ENCODE assay signal across 19 mouse cellular contexts in the genomic region with DNA sequence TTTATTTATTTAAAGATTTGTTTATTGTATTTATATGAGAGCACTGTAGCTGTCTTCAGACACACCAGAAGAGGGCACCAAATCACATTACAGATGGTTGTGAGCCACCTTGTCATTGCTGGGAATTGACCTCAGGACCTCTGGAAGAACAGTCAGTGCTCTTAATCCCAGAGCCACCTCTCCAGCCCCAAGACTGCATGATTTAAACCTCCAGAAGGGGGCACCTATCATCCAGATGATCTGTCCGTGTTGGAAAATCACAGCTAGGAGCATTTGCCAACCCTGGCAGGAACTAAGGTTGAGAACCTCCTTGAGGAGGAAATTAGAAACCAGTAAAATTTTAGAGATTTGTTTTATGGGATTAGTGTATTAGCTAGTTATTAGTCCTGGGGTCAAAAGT.
DNase-seq lines count a peak whose midpoint lies in the region; ATAC-seq and TF ChIP-seq lines count a peak whose summit lies in the region.
"Had no signal": no experiment of that assay in that cellular context is flagged by ENCODE, and none has a peak within 500 bp of the region (broad histone marks: within the 10 kb centered on the region; RNA-seq: fewer than 3 reads in every experiment).

No protein-coding gene starts in this region.

- H3K27me3 ChIP-seq in forebrain, postnatal 0 days (ENCODE audit: insufficient read depth, low read length): no peaks in the 10 kb centered on the region
- H3K27me3 ChIP-seq in forebrain, embryonic 11.5 days (ENCODE audit: control insufficient read depth, insufficient read depth, low read length): no peaks in the 10 kb centered on the region
- H3K27me3 ChIP-seq: embryonic facial prominence, embryonic 15.5 days; heart, embryonic 13.5 days; limb, embryonic 13.5 days; liver, embryonic 15.5 days had no signal

- ATAC-seq in forebrain, postnatal 0 days: no peak
- ATAC-seq in forebrain, embryonic 11.5 days (replicated peaks; ENCODE audit: low FRiP score): no peak
- ATAC-seq: CD4-positive, CD25-positive, alpha-beta regulatory T cell, adult 4 months; hindbrain, postnatal 0 days had no signal

- no peak overlapping the region for H3K4me3 ChIP-seq in forebrain, postnatal 0 days (ENCODE audit: low read depth, low read length)
- no peak overlapping the region for H3K4me3 ChIP-seq in forebrain, embryonic 11.5 days (ENCODE audit: low read depth, low read length)
- H3K4me3 ChIP-seq: embryonic facial prominence, embryonic 15.5 days; gastrocnemius, adult 2 months; heart, embryonic 13.5 days; limb, embryonic 13.5 days; liver, embryonic 15.5 days; midbrain, embryonic 10.5 days had no signal

- intact Hi-C loops in left cerebral cortex, postnatal 10 days (cut with DNase I): no loop called here

- TF ChIP-seq CTCF in forebrain, postnatal 0 days (IDR thresholded peaks at IDR 0.05; ENCODE audit: low read depth): 0 out of 2 replicates have a peak, but pooled peaks have one; percentile 3

- H3K36me3 ChIP-seq in forebrain, postnatal 0 days (ENCODE audit: insufficient read depth): no peaks in the 10 kb centered on the region
- no peaks in the 10 kb centered on the region for H3K36me3 ChIP-seq in forebrain, embryonic 11.5 days (ENCODE audit: control insufficient read depth, insufficient read depth, low read length)
- H3K36me3 ChIP-seq: embryonic facial prominence, embryonic 15.5 days; heart, embryonic 13.5 days; limb, embryonic 13.5 days; liver, embryonic 15.5 days; midbrain, embryonic 10.5 days had no signal

- no peak overlapping the region for H3K4me2 ChIP-seq in forebrain, postnatal 0 days (ENCODE audit: low read depth)
- H3K4me2 ChIP-seq in forebrain, embryonic 11.5 days (ENCODE audit: low read depth, low read length, severe bottlenecking): no peak overlapping the region
- H3K4me2 ChIP-seq: embryonic facial prominence, embryonic 15.5 days; heart, embryonic 13.5 days; limb, embryonic 13.5 days; liver, embryonic 15.5 days had no signal

- no peaks in the 10 kb centered on the region for H3K9me3 ChIP-seq in forebrain, postnatal 0 days (ENCODE audit: low read length)
- H3K9me3 ChIP-seq in forebrain, embryonic 11.5 days (ENCODE audit: control insufficient read depth, low read length): no peaks in the 10 kb centered on the region
- H3K9me3 ChIP-seq: embryonic facial prominence, embryonic 15.5 days; limb, embryonic 13.5 days; liver, embryonic 15.5 days; midbrain, embryonic 10.5 days had no signal

- DNase-seq in forebrain, postnatal 0 days: no peak
- DNase-seq in forebrain, embryonic 11.5 days (ENCODE audit: low spot score): no peak
- peak; percentile 8 for DNase-seq in kidney, postnatal 10 days
- DNase-seq in kidney, postnatal 25 days: no peak
- peak; percentile 51 for DNase-seq in R1 (ENCODE audit: low read depth, low spot score)
- no peak for DNase-seq in cerebellum, postnatal 14 days
- DNase-seq in left cerebral cortex, postnatal 10 days (ENCODE audit: extremely low spot score in 1 of 2, low spot score in 2 of 2): no peak
- DNase-seq: cerebellum, adult 9-10 months; gastrocnemius, adult 2 months; kidney, adult 18-20 months; right cerebral cortex, postnatal 4 days had no signal

- no peak overlapping the region for H3K27ac ChIP-seq in forebrain, postnatal 0 days (ENCODE audit: low read depth, low read length)
- no peak overlapping the region for H3K27ac ChIP-seq in forebrain, embryonic 11.5 days (ENCODE audit: low read depth, low read length)
- H3K27ac ChIP-seq: embryonic facial prominence, embryonic 15.5 days; gastrocnemius, adult 2 months; heart, embryonic 13.5 days; hindbrain, postnatal 0 days; limb, embryonic 13.5 days; liver, embryonic 15.5 days; macrophage; midbrain, embryonic 10.5 days had no signal

- no peak overlapping the region for H3K9ac ChIP-seq in forebrain, postnatal 0 days
- H3K9ac ChIP-seq in forebrain, embryonic 11.5 days (ENCODE audit: low read length): no peak overlapping the region
- H3K9ac ChIP-seq: embryonic facial prominence, embryonic 15.5 days; heart, embryonic 13.5 days; limb, embryonic 13.5 days; liver, embryonic 15.5 days had no signal

- no peaks in the 10 kb centered on the region for H3K4me1 ChIP-seq in forebrain, postnatal 0 days (ENCODE audit: insufficient read depth)
- no peaks in the 10 kb centered on the region for H3K4me1 ChIP-seq in forebrain, embryonic 11.5 days (replicated peaks; ENCODE audit: control insufficient read depth, insufficient read depth, low read length)
- H3K4me1 ChIP-seq: embryonic facial prominence, embryonic 15.5 days; heart, embryonic 13.5 days; limb, embryonic 13.5 days; liver, embryonic 15.5 days; midbrain, embryonic 10.5 days had no signal

- 58% methylated on average over 1 of the region's 1 CpGs for WGBS in forebrain, postnatal 0 days
- whole genome bisulfite sequencing in forebrain, embryonic 11.5 days: 60% methylated on average over 1 of the region's 1 CpGs

Comparison
In these comparisons a context has a peak if more than half of its experiments do, and no peak if none do; other contexts are left out.
1. DNase-seq: peak in kidney, postnatal 10 days (single experiment) and R1 (single experiment); none in forebrain, postnatal 0 days (single experiment), forebrain, embryonic 11.5 days (single experiment), kidney, postnatal 25 days (0 of 2), cerebellum, postnatal 14 days (0 of 2) and left cerebral cortex, postnatal 10 days (0 of 2).